Mouse (Mus musculus): ENCODE results near the gene Ttc6. TPM values are rescaled to one million over a fixed set of nuclear protein-coding genes. Genes with fewer than 3 reads are reported as not detected.

The Ttc6 gene
- total and polyA plus RNA-seq, 2 experiments from 2014 or later, result 1.1 to 1.3 TPM

- no peaks in the 10 kb centered on the region for H3K36me3 ChIP-seq (ENCODE audit: insufficient read depth, low read length)
Measured at GRCm38 (mm10) chr12:57549667-57550160, 14.2 kb upstream of the Ttc6 start.

GRCm38 (mm10) chr12:57550181-57550808 lies 13.6 kb upstream of the Ttc6 start:
- WGBS, result 1% methylated on average over 31 of the region's 31 CpGs
- no peak for TF ChIP-seq CTCF (IDR thresholded peaks at IDR 0.05; ENCODE audit: low read depth)
- ATAC-seq, result no peak

More at GRCm38 (mm10) chr12:57549667-57550160, 14.2 kb upstream of the Ttc6 start:
- 4% methylated on average over 15 of the region's 15 CpGs for WGBS
- no peak for DNase-seq (ENCODE audit: low spot score)
- no peak overlapping the region for H3K4me3 ChIP-seq (ENCODE audit: low read length)
- no peak for TF ChIP-seq CTCF (IDR thresholded peaks at IDR 0.05; ENCODE audit: low read depth)
- no peak for ATAC-seq
- H3K27ac ChIP-seq, result no peak overlapping the region
- no peak overlapping the region for H3K9ac ChIP-seq (replicated peaks; ENCODE audit: low read length)
- H3K4me1 ChIP-seq (ENCODE audit: insufficient read depth, low read length), result 0 out of 2 replicates have a peak, but pooled peaks cover 7% of the 10 kb centered on the region
- H3K27me3 ChIP-seq (ENCODE audit: insufficient read depth, low read length), result peaks cover 97% of the 10 kb centered on the region
- H3K9me3 ChIP-seq (ENCODE audit: low read length), result no peaks in the 10 kb centered on the region
- no peak overlapping the region for H3K4me2 ChIP-seq (ENCODE audit: low read depth, low read length)

DNA sequence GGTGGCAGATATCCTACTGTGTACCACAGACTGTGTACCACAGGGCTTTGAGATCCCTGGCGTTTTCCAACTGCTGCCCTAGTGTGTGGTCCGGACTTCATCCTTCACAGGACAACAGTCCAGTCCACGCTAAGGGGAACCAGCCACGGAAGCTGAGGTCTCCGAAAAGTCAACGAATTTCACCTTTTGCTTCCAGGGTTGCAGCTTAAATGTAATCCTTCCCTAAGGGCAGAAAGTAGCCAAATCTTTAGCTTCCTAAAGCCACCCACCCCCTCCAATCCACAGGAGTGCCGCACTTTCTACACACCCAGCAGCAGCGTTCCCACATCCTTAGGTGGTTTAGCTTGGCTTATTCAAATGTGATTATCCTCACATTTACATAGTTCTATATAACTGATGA lies 13.0 kb upstream of the Ttc6 start:
- no peak overlapping the region for H3K9ac ChIP-seq (replicated peaks; ENCODE audit: low read length)
- peaks cover 89% of the 10 kb centered on the region for H3K27me3 ChIP-seq (ENCODE audit: insufficient read depth, low read length)
- H3K4me1 ChIP-seq (ENCODE audit: insufficient read depth, low read length), result 0 out of 2 replicates have a peak, but pooled peaks cover 2% of the 10 kb centered on the region
- no peak for DNase-seq (ENCODE audit: low spot score)
- no peak for ATAC-seq
- no peak overlapping the region for H3K4me2 ChIP-seq (ENCODE audit: low read depth, low read length)
- H3K9me3 ChIP-seq (ENCODE audit: low read length), result no peaks in the 10 kb centered on the region
- H3K4me3 ChIP-seq (ENCODE audit: low read length), result no peak overlapping the region
- no peak for TF ChIP-seq CTCF (IDR thresholded peaks at IDR 0.05; ENCODE audit: low read depth)
- no peaks in the 10 kb centered on the region for H3K36me3 ChIP-seq (ENCODE audit: insufficient read depth, low read length)
- no peak overlapping the region for H3K27ac ChIP-seq
- WGBS, result 2% methylated on average over 8 of the region's 8 CpGs

More at GRCm38 (mm10) chr12:57550181-57550808, 13.6 kb upstream of the Ttc6 start:
- DNase-seq (ENCODE audit: low spot score), result no peak
- H3K27me3 ChIP-seq (ENCODE audit: insufficient read depth, low read length), result peaks cover 95% of the 10 kb centered on the region
- no peak overlapping the region for H3K4me3 ChIP-seq (ENCODE audit: low read length)
- H3K9me3 ChIP-seq (ENCODE audit: low read length), result no peaks in the 10 kb centered on the region
- no peaks in the 10 kb centered on the region for H3K36me3 ChIP-seq (ENCODE audit: insufficient read depth, low read length)
- H3K9ac ChIP-seq (replicated peaks; ENCODE audit: low read length), result no peak overlapping the region
- H3K27ac ChIP-seq, result no peak overlapping the region
- 0 out of 2 replicates have a peak, but pooled peaks cover 7% of the 10 kb centered on the region for H3K4me1 ChIP-seq (ENCODE audit: insufficient read depth, low read length)
- no peak overlapping the region for H3K4me2 ChIP-seq (ENCODE audit: low read depth, low read length)

DNA sequence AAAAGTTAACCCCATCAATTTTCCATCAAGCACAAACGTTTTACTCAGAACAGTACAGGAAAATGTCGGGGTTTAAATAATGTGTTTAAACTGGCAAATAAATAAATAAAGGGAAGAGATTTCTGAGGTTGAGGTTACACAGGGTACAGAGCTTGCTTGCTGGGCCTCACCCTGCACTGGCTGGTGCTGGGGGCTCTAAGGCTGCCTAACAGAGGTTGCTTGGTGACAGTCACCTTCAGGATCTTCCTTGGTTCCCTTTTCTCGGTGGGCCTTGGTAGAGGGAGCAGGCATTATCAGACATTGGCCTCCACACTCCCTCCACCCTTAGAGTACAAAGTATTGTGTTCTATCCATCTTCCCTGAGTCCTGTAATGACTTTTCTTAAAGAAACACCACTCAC lies 11.6 kb upstream of the Ttc6 start:
- Histone ChIP-seq H3K27me3 (ENCODE audit: insufficient read depth, low read length) (peaks cover 77% of the 10 kb centered on the region), H3K9ac (replicated peaks; ENCODE audit: low read length) (no peak overlapping the region), H3K4me2 (ENCODE audit: low read depth, low read length) (no peak overlapping the region), H3K9me3 (ENCODE audit: low read length) (no peaks in the 10 kb centered on the region), H3K4me3 (ENCODE audit: low read length) (no peak overlapping the region), H3K36me3 (ENCODE audit: insufficient read depth, low read length) (no peaks in the 10 kb centered on the region), H3K4me1 (ENCODE audit: insufficient read depth, low read length) (no peaks in the 10 kb centered on the region), H3K27ac (no peak overlapping the region)
- 12% methylated on average over 3 of the region's 3 CpGs for WGBS
- DNase-seq (ENCODE audit: low spot score) (no peak), ATAC-seq (no peak)
- TF ChIP-seq CTCF (IDR thresholded peaks at IDR 0.05; ENCODE audit: low read depth), result no peak

DNA sequence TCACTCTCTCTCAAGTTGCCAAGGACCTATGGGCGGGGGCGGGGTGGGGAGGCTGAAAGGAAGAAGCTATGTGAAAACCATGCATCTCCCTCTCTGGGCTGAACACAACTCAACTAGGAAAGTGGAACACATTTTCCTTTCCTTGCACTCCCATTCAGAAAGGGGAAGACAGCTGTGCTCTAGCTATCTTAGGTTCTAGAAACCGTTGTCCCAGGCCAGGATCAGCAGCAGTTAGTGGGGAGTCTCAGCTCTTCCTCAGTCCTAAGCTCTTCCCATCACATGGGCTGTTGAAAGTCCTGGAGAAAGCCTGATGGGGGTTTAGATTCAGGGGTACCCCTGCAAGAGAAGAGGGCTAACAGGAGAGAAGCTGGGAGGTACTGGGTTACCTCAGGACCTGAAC lies 9.8 kb upstream of the Ttc6 start:
- H3K4me2 ChIP-seq (ENCODE audit: low read depth, low read length), result no peak overlapping the region
- ATAC-seq, result no peak
- H3K9me3 ChIP-seq (ENCODE audit: low read length), result no peaks in the 10 kb centered on the region
- H3K36me3 ChIP-seq (ENCODE audit: insufficient read depth, low read length), result no peaks in the 10 kb centered on the region
- H3K9ac ChIP-seq (replicated peaks; ENCODE audit: low read length), result no peak overlapping the region
- no peak overlapping the region for H3K27ac ChIP-seq
- no peaks in the 10 kb centered on the region for H3K4me1 ChIP-seq (ENCODE audit: insufficient read depth, low read length)
- no peak for TF ChIP-seq CTCF (IDR thresholded peaks at IDR 0.05; ENCODE audit: low read depth)
- peaks cover 59% of the 10 kb centered on the region for H3K27me3 ChIP-seq (ENCODE audit: insufficient read depth, low read length)
- H3K4me3 ChIP-seq (ENCODE audit: low read length), result no peak overlapping the region
- DNase-seq (ENCODE audit: low spot score), result no peak
- WGBS, result 43% methylated on average over 3 of the region's 3 CpGs

- Histone ChIP-seq H3K36me3 (ENCODE audit: insufficient read depth, low read length) (no peaks in the 10 kb centered on the region), H3K27me3 (ENCODE audit: insufficient read depth, low read length) (peaks cover 15% of the 10 kb centered on the region), H3K9ac (replicated peaks; ENCODE audit: low read length) (no peak overlapping the region), H3K4me2 (ENCODE audit: low read depth, low read length) (no peak overlapping the region), H3K4me1 (ENCODE audit: insufficient read depth, low read length) (no peaks in the 10 kb centered on the region), H3K9me3 (ENCODE audit: low read length) (no peaks in the 10 kb centered on the region), H3K27ac (no peak overlapping the region), H3K4me3 (ENCODE audit: low read length) (no peak overlapping the region)
- DNase-seq (ENCODE audit: low spot score) (no peak), ATAC-seq (no peak)
- no peak for TF ChIP-seq CTCF (IDR thresholded peaks at IDR 0.05; ENCODE audit: low read depth)
- 49% methylated on average over 9 of the region's 9 CpGs for WGBS
Measured at GRCm38 (mm10) chr12:57571773-57572172, 7.9 kb downstream of the Ttc6 start.

DNA sequence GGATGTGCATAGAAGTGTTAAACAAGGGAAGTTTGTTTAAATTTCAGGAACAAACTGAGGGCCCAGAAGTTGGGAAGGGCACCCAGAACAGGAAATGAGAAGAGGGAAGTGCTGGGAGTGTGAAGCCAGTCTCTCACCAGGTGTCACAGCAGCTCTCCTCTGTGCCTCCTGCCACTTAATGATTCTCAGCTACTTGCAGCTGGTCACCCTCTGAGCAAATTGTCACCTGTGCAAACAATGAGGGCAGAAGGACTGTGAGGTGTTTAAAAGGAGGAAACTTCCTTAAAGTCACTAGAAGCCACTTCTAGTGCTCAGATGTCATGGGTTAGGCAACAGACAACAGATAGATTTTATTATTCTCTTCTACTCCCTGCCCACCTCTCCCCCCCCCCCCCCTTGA lies 8.5 kb downstream of the Ttc6 start:
- Histone ChIP-seq H3K27me3 (ENCODE audit: insufficient read depth, low read length) (peaks cover 15% of the 10 kb centered on the region), H3K9me3 (ENCODE audit: low read length) (no peaks in the 10 kb centered on the region), H3K4me2 (ENCODE audit: low read depth, low read length) (no peak overlapping the region), H3K27ac (no peak overlapping the region), H3K9ac (replicated peaks; ENCODE audit: low read length) (no peak overlapping the region), H3K4me1 (ENCODE audit: insufficient read depth, low read length) (no peaks in the 10 kb centered on the region), H3K36me3 (ENCODE audit: insufficient read depth, low read length) (no peaks in the 10 kb centered on the region), H3K4me3 (ENCODE audit: low read length) (no peak overlapping the region)
- ATAC-seq, result no peak
- no peak for TF ChIP-seq CTCF (IDR thresholded peaks at IDR 0.05; ENCODE audit: low read depth)
- DNase-seq (ENCODE audit: low spot score), result no peak

All from hindbrain, postnatal 0 days (tissue).